Mouse (Mus musculus) frontal cortex, postnatal 14 days (tissue): ENCODE measurements around the gene Usp2.

Experiments
- DNase-seq, 2 experiments: peaks; one replicate each; pipeline ENCODE4 v3.0.0; 2022; ENCODE audit warnings: low spot score in 2 of 2

Usp2 gene

DNA sequence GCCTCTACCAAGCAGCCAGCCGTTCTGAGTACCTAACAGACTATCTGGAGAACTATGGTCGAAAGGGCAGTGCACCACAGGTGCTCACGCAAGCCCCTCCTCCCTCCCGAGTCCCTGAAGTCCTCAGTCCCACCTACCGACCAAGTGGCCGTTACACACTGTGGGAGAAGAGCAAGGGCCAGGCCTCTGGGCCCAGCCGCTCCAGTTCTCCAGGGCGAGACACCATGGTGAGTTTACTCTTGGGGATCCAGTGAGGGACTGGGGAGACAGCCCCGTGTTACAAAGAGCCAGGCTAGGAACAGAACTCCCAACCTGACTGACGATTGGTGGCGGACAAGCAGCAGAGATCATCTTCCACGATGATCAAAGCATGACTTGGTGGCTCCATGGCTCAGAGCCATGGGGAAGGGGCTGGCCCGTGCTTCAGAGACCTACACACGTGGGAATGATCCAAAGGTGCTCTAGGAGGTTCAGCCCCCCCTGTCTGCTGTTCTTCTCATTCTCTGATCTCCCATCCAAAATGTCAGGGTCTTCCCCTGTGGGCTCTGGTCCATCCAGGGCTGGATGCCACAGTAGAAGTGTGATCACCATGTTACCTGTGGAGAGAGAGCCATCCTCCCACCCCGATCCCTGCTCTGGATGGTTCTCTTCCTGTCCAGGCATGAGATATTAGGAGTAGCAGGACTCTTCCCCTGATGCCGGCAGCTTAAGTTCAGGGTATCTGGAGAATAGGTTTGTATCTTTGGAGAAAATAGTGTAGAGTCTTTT lies 9.4 kb downstream of the Usp2 start:
- no peak for DNase-seq

DNA sequence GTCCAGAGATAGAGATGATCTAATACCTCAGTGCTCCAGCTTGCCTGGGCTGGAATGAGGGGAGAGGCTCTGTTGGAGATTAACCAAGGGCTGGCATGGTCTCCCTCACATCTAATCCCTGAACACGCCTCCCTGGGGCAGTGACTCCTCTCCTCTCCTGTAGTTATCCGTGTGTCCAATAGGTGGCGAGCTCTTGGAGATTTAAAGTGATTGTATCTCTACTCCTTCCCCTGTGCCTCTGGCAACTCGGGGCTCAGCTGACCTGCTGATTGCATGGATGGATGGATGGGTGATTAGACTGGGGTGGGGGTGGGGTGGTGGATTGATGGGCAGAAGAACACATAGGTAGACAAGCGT lies 9.9 kb downstream of the Usp2 start:
- no peak for DNase-seq

DNA sequence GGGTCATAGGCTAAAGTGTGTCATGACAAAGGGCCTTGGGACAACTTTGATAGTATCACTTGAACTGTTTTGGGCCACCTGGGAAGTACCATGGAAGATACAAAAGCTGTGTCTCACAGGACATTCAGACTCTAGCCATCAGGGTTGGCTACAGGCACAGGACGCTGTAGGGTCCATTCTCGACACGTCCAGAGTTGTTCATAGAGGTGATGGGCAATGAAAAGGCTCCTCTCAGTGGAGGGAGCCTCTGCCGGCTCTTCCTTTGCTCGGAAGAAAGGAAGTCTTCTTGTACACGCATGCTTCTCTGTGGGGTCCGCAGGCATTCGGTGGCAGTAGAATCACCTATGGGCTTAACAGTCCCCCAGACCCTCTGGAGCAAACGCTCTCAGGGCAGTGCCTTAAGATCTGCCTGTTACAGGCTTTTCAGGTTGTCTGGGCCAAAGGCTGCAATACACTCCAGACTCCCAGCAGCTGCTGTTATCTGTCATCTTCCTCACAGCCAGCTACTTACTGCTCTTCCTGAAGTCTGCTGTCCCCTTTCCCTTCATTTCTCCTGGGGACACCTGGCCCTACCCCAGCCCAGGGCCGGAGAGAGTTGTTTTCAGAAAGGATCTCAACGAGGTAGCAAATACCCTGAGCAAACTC lies 10.6 kb downstream of the Usp2 start:
- DNase-seq = no peak

DNA sequence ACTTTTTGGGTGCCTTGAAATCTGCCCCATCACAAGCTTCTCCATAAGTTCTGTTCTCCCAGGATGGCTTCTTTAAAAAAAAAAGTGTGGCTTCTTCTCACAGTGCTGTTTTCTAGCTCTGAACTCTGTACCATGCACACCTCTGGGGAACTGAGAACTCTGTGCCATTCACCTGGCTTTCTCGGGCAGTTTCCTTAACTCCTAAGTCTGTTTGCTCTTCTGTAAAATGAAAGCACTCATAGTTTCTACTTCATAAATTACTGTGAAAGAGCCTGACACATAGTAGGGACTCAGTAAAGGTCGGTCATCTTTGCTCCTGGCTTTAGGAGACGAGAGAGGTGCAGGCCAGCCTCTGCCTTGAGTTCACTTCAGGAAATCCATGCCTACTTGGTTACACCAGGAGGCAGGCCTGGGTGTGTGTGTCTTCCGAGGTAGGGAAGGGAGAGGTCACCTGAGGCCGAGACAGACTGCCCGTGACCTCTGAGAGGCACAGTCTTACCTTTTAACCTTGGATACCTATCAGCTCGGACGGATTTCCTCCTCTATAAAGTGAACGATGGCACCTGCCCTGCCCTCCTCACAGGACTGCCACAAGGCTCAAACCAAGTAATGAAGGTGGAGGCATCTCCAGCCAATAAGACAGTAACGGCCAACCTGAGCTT lies 11.4 kb downstream of the Usp2 start:
- DNase-seq = no peak

- peak in 1 of 2 experiments; percentile 12 for DNase-seq
Observed at GRCm38 (mm10) chr9:44078955-44079756, 12.3 kb downstream of the Usp2 start.

DNA sequence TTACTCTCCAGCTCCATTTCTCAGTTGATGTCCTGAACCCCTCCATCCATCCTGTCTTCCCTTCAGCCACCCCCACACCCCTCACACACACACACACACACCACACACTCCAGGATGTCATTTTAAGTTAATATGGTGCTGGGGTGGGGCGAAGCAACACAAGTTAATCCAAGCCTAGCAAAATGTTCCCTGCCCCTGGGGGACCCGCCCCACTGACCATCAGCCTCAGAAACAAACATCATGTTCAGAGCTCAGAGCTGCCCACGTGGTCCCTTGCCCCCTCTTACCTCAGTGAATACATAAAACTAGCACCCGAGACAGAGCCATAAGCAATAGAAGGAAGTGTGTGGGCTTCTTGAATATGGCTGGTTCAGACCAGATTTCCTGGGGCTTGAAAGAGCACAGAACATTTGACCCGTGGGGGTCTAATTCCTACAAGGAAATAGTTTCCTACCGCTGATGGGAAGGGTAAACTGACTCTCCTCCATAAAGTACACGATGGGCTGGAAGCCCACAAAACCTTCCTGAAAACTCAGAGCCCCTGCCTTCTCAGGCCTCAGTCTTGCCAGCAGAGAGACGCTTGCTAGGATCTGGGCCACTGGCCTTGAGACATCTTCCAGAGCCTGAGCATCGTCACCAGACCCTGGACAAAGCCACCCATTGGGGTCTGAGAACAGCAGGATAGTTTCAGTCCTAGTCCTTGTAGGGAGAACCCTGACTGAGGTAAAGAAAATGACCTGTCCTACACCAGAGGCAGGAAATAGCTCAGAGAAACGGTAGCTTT lies 13.4 kb downstream of the Usp2 start:
- DNase-seq = peak in 1 of 2 experiments; percentile 5

DNA sequence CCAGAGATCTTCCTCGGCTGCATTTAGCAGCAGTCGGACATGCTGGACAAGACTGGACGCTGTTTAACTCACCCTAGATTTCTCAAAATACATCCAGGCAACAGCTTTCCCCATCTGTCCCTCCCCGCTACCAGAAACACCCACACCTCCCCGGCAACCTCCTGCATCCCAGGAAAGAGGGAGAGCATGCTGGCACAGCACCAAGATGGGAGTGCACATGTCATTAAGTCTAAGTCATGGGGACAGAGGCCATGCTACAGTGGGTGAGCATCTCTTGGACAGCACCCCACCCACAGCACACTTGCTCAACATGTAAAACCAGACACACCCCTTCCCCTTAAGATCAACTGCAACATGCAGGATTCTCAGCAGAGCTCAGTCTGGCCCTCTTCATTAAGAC lies 14.1 kb downstream of the Usp2 start:
- DNase-seq = peak in 1 of 2 experiments; percentile 11

DNA sequence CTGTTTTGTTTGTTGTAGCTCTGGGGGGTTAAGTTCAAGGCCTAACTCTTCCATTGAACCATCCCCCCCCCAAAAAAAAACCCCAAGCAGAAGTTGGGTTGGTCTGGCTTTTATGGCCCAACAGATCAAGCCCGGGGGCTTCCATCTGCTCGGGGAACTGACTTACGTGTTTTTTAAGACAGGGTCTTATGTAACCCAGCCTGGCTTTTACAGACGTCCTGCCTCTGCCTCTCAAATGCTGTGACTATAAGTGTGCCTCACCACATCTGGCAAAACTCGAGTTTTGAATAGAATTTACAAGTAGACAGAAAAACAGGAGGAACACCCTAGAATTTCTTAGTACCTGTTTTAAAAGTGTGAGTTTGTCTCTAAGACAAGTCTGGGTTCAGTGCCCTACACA lies 14.8 kb downstream of the Usp2 start:
- DNase-seq = no peak

DNA sequence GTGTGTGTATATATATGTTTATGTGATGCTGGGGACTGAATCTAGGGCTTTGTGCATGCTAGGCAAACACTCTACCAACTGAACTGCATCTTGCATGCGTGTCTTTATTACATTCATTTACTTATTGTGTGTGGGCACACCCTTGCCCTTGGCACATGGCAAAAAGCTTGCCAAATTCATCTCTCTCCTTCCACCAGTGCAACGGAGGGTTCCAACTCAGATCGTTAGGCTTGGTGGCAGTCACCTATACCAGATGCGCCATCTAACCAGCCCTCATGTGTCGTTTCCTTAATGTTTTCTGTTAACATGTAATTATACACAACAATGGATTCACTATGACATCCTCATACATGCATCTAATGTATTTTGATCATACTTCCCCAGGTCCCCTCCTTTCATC lies 15.4 kb downstream of the Usp2 start:
- DNase-seq = no peak

DNA sequence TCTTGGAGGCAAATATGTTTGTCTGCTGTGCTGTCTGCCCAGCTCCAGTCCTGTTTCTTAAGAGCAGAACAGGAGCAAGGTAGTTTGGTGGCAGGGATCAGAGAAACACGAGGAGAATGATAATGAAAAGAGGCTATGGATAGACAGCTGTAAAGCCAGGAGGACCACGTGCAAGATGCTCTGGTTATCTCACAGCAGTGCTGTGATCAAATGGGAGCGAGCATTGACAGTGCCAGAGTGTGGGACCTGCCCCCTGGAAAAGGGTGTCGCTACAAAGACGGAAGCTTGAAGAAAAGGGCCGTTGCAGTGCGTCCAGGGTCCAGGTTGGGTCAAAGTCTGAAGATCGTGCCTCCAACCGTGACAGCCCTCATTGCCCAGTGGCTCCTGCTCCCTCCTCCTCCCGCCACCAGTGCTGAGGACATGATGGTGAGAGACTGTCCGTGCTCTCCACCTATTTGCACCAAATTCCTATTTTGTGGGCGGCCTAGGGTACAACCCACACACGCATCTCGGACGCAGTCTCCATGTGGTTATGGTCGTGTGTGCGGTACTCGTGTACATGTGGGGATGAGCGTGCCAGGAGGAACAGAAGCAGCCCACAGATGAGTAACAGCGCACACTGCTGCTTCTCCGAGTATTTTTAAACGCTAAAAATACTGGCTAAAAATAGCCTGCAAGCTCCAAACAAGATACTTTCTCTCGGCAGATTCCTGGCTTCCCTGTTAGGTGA lies 16.7 kb downstream of the Usp2 start:
- DNase-seq = peak; percentile 58 to 73

DNA sequence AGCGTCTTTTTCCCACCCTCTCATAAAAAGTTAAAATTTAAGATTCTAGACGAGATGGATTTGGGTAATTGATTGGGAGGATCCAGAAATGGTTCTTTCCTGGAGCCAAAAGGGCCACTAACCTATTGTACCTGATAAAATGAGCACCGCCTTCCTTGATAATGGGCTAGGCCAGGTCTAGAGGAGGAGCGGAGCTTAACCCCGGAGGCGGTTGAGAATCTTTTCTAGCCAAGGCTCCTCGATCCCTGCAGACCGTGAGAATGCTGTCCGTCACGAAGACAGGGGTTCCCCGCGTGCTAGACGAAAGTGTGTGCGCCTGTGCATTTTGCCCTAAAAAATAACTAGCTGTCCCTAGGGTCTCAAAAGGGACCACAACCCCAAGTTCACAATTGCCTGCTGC lies 17.4 kb downstream of the Usp2 start:
- DNase-seq = no peak

- DNase-seq = peak; percentile 78 to 85
Observed at GRCm38 (mm10) chr9:44084659-44085229, 17.9 kb downstream of the Usp2 start.

- no peak for DNase-seq
Observed at GRCm38 (mm10) chr9:44085276-44085675, 18.5 kb downstream of the Usp2 start.

DNA sequence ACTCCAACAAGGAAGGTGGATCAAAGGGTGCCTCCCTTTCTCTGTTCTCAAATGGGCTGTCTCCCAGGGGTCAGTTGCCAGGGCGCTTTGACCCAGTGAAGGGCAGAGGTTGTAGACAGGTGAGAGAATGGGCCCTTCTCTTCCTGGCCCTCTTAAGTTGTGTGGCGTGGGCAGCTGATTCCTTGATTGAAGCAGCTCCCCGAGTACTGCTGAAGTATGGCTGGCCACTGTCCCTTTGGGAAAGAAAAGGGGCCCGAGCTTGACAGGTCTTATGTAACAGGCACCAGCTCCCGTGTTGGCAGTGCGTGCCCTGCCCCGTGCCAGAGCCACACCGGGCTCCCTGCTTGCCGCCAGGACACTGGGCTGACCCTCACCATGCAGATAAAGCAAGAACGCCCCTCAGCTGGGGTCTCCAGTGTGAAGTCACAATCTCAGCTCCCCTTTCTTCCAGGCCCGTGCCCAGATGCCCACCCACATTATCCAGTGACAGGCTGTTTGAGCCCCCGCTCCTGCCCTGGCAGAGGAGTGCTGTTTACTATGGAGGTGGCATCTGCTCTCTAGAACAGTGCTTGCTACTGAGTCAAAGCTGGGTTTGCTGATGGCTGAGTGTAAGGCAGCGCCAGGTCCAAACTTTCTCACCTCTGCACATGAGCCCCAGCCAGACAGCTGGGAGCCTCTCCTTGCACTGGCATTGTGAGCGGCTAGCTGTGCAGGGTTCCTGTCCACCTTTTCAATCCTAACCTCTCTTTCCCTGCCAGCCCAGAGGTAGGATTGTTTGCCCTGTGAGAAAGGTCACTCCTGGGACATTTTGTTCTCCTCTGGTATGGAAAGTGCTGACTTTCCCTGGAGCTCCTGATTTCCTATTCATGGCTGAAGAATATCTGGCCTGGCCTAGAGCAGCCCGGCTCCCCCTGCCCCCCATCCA lies 19.2 kb downstream of the Usp2 start:
- DNase-seq = peak; percentile 58 to 67

- no peak for DNase-seq
Observed at GRCm38 (mm10) chr9:44086960-44087359, 20.1 kb downstream of the Usp2 start.

- DNase-seq = peak; percentile 47 to 66
Observed at GRCm38 (mm10) chr9:44087761-44088455, 21.1 kb downstream of the Usp2 start.

- DNase-seq = no peak
Observed at GRCm38 (mm10) chr9:44088877-44089608, 22.2 kb downstream of the Usp2 start.
